Mouse (Mus musculus) olfactory bulb, adult 2 months (tissue): ENCODE measurements around the gene Sfpq. TPM values are rescaled to one million over a fixed set of nuclear protein-coding genes. Genes with fewer than 3 reads are reported as not detected.
A peak's percentile ranks its signal among the peaks of the same experiment; 100 is the strongest.

Experiments used
- H3K27ac ChIP-seq: fragments of 200-500 bp; 2 replicates; pipeline ENCODE4 v1.5.1; 2012; ENCODE audit warnings: low read depth, low read length; ENCODE audit not compliant: insufficient read depth
- H3K4me1 ChIP-seq: fragments of 200-500 bp; 2 replicates; pipeline ENCODE4 v1.6.1; 2012; ENCODE audit warnings: low read length; ENCODE audit not compliant: control insufficient read depth, insufficient read depth
- H3K4me3 ChIP-seq: fragments of 200-500 bp; 2 replicates; pipeline ENCODE4 v1.5.1; 2012; ENCODE audit warnings: mild to moderate bottlenecking, low read depth, low read length, moderate library complexity; ENCODE audit not compliant: insufficient read depth
- CTCF ChIP-seq: fragments of 200-500 bp; IDR thresholded peaks from 2 replicates; pipeline ENCODE4 v1.5.1; 2012; ENCODE audit warnings: low read depth, mild to moderate bottlenecking, low read length, moderate library complexity; ENCODE audit not compliant: insufficient read depth
- POLR2A ChIP-seq: fragments of 200-500 bp; IDR thresholded peaks from 2 replicates; pipeline ENCODE4 v1.6.1; 2012; ENCODE audit warnings: mild to moderate bottlenecking, low read depth, low read length, moderate library complexity; ENCODE audit not compliant: insufficient read depth
- WGBS: fragments of 180-500 bp; shearing (Covaris S2); methylation state at CpG from one replicate; pipeline ENCODE4 v1.1.7; 2018; 5-methylcytosine and 5-hydroxymethylcytosine counted together
- polyA plus RNA-seq: library from polyadenylated mRNA; stranded (reverse); fragments of >200 nt; gene quantifications from 2 replicates; pipeline ENCODE4 v1.2.4, GENCODE M21; 2012; ENCODE audit warnings: low replicate concordance; ENCODE audit not compliant: missing spikeins, insufficient read depth, insufficient read length

The Sfpq gene
- polyA plus RNA-seq, 1 experiment, result 1,081 TPM

GRCm38 (mm10) chr4:127024240-127024639 lies 3.1 kb downstream of the Sfpq start:
- TF ChIP-seq CTCF (no peak), POLR2A (no peak)
- H3K27ac ChIP-seq, result no peak overlapping the region
- WGBS, result 0% methylated on average over 1 of the region's 1 CpGs
- H3K4me3 ChIP-seq, result peak overlapping the region; percentile 39
- 0 out of 2 replicates have a peak, but pooled peaks cover 2% of the 10 kb centered on the region for H3K4me1 ChIP-seq

DNA sequence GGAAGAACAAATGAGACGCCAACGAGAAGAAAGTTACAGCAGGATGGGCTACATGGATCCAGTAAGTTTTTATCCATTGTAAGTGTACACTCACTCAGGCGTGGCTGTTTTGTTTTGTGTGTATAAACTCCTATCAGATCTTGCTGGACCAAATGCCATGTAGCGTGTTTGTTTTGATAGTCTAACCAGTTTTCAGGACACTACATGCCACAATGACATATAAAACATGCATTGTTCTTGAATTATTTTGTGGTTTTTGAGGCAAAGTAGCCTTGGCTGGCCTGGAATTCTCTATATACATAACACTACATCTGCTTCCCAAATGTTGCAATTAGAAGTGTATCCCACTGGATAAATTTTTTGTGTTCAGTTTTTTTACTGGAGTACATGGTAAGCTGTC lies 5.7 kb downstream of the Sfpq start:
- H3K4me3 ChIP-seq, result no peak overlapping the region
- no peak overlapping the region for H3K27ac ChIP-seq
- no peak for TF ChIP-seq POLR2A
- TF ChIP-seq CTCF, result no peak
- no peaks in the 10 kb centered on the region for H3K4me1 ChIP-seq
- WGBS, result 56% methylated on average over 4 of the region's 4 CpGs

- 37% methylated on average over 4 of the region's 4 CpGs for WGBS
- Histone ChIP-seq H3K27ac (no peak overlapping the region), H3K4me3 (no peak overlapping the region), H3K4me1 (no peaks in the 10 kb centered on the region)
- TF ChIP-seq CTCF (no peak), POLR2A (no peak)
Observed at GRCm38 (mm10) chr4:127027228-127028190, 6.4 kb downstream of the Sfpq start.

DNA sequence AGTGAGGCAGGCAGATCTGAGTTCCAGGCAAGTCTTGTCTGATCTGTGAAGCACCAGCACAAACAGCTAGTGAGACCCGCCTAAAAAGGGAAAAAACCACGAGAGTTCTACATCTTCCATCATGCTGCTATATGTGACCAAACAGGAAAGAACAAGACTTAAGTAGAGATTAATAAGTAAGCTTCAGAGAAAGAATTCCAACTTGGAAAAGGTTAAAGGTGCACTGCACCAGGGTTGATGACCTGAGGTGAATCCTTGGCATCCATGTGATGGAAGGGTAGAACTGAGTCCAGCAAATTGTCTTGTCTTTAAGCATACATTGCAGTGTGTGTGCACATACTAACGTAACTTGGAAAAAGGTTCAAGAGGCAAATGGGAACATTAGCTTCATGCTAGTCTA lies 16.0 kb downstream of the Sfpq start:
- Histone ChIP-seq H3K27ac (no peak overlapping the region), H3K4me3 (no peak overlapping the region), H3K4me1 (0 out of 2 replicates have a peak, but pooled peaks cover 2% of the 10 kb centered on the region)
- WGBS, result 85% methylated on average over 3 of the region's 3 CpGs
- TF ChIP-seq CTCF, result no peak
- TF ChIP-seq POLR2A, result no peak

DNA sequence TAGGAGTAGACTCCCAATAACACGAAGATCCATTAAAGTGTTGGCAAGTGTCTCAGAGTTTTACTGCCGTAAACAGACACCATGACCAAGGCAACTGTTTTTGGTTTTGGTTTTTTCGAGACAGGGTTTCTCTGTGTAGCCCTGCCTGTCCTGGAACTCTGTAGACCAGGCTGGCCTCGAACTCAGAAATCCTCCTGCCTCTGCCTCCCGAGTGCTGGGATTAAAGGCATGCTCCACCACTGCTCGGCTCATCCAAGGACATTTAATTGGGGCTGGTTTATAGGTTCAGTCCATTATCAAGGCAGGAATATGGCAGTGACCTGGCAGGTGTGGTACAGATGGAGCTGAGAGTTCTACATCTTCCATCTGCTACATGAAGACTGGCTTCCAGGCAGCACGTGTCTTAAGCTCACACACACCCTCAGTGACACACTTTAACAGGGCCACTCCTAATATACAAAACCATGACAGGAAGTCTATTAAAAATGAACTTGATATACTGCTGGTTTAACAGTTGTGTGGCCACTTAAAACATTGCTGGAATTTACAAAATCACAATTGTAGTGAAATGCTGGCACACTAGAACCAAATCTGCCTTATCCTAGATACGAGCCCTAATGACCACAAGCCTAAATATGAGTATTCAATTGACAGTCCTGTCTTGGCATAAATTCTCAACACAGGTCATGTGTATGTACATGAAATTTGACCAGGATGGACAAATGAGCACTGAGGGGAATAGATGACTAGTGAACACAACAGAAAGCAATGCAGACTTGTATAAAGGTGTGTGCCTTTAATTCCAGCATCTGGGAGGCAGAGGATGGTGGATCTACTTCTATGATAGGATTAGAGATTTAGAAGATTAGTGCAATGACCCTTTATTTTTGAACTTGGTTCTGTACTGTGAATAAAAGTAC lies 17.0 kb downstream of the Sfpq start:
- 0 out of 2 replicates have a peak, but pooled peaks cover 2% of the 10 kb centered on the region for H3K4me1 ChIP-seq
- 76% methylated on average over 8 of the region's 8 CpGs for WGBS

DNA sequence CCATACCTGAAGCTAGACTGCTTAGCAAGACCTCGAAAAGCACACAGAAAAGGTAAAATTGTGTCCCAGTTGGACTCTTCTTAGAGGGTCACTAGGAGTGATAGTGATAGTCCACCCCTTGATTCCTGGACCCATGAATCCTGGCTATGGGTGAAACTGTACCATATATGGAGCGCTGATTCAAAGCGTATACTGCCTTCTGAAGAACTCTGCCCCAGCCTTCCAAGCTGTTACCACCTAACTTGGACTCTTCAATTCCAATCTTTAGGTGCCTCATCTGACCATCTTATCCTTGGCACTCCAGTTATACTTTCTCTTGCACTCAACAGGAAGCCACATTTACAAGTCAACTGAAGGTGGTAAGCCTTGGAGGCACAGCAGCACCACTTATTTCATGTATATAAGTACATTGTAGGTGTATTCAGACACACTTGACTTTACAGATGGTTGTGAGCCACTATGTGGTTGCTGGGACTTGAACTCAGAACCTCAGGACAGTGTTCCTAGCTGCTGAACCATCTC lies 17.8 kb downstream of the Sfpq start:
- 88% methylated on average over 3 of the region's 3 CpGs for WGBS
- TF ChIP-seq CTCF (no peak), POLR2A (no peak)
- H3K4me3 ChIP-seq, result no peak overlapping the region
- H3K4me1 ChIP-seq, result 0 out of 2 replicates have a peak, but pooled peaks cover 2% of the 10 kb centered on the region
- H3K27ac ChIP-seq, result no peak overlapping the region

More for the DNA sequence above, 17.0 kb downstream of the Sfpq start:
- Histone ChIP-seq H3K27ac (no peak overlapping the region), H3K4me3 (no peak overlapping the region)
- no peak for TF ChIP-seq POLR2A
- TF ChIP-seq CTCF, result no peak

- TF ChIP-seq POLR2A (no peak), CTCF (no peak)
- WGBS, result 73% methylated on average over 3 of the region's 3 CpGs
Observed at GRCm38 (mm10) chr4:127039871-127040483, 18.9 kb downstream of the Sfpq start.

DNA sequence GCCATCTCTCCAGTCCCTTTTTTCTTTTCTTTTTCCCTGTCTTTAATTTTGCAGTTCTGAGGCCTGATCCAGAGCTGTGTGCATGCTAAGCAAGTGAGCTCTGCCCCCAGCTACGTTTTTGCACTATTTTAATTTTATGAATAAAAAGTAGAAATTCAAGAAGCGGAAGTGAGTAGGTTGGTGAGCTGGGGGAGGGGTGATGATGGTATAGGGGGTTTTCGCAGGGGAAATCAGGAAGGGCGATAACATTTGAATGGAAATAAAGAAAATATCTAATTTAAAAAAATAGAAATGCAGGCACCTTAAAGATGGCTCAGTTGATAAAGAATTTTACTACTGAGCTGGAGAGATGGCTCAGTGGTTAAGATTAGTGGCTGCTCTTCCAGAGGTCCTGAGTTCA lies 22.4 kb downstream of the Sfpq start:
- Histone ChIP-seq H3K27ac (no peak overlapping the region), H3K4me3 (no peak overlapping the region), H3K4me1 (no peaks in the 10 kb centered on the region)
- WGBS, result 68% methylated on average over 4 of the region's 4 CpGs
- no peak for TF ChIP-seq POLR2A
- TF ChIP-seq CTCF, result no peak

More at GRCm38 (mm10) chr4:127039871-127040483, 18.9 kb downstream of the Sfpq start:
- Histone ChIP-seq H3K4me1 (no peaks in the 10 kb centered on the region), H3K27ac (no peak overlapping the region), H3K4me3 (no peak overlapping the region)
